Mouse (Mus musculus) MEL (cell line): ENCODE results near the gene Zfp652. TPM values are rescaled to one million over a fixed set of nuclear protein-coding genes. Genes with fewer than 3 reads are reported as not detected.

Experiments
- DNase-seq: peaks from one replicate; pipeline ENCODE4 v3.0.0; 2011; ENCODE audit warnings: low read depth, low spot score
- H3K27ac ChIP-seq: 2 replicates; pipeline ENCODE4 v1.5.1; 2012; ENCODE audit warnings: low read depth, mild to moderate bottlenecking, control low read depth, low read length, moderate library complexity; ENCODE audit not compliant: control insufficient read depth
- H3K27me3 ChIP-seq, 2 experiments: fragments of 150-350 bp in 1 of 2; sonication (generic) in 1 of 2; 2 replicates each; pipeline ENCODE4 v1.6.1; 2012; ENCODE audit warnings: low read length in 2 of 2, mild to moderate bottlenecking in 2 of 2, improper control_type of control experiment in 1 of 2, moderate library complexity in 1 of 2; ENCODE audit not compliant: insufficient read depth in 2 of 2, control insufficient read depth in 1 of 2
- H3K36me3 ChIP-seq, 2 experiments: 2 replicates each; pipeline ENCODE4 v1.6.1; 2012 to 2014; ENCODE audit warnings: low read length in 2 of 2, improper control_type of control experiment in 1 of 2, inconsistent platforms in 1 of 2, mild to moderate bottlenecking in 1 of 2; ENCODE audit not compliant: insufficient read depth in 2 of 2, control insufficient read depth in 1 of 2
- H3K4me1 ChIP-seq, 2 experiments: fragments of 150-350 bp in 1 of 2; sonication (generic) in 1 of 2; 2 replicates each; pipeline ENCODE4 v1.6.1; 2012; ENCODE audit warnings: low read length in 2 of 2, improper control_type of control experiment in 1 of 2, mild to moderate bottlenecking in 1 of 2; ENCODE audit not compliant: insufficient read depth in 2 of 2, control insufficient read depth in 1 of 2
- H3K4me3 ChIP-seq, 2 experiments: fragments of 150-350 bp in 1 of 2; sonication (generic) in 1 of 2; 2 replicates each; pipeline ENCODE4 v1.5.1; 2012; ENCODE audit warnings: low read depth in 2 of 2, low read length in 2 of 2, mild to moderate bottlenecking in 2 of 2, moderate library complexity in 2 of 2, control low read depth in 1 of 2, improper control_type of control experiment in 1 of 2; ENCODE audit not compliant: control insufficient read depth in 1 of 2, insufficient read depth in 1 of 2
- H3K79me2 ChIP-seq: 2 replicates; pipeline ENCODE4 v1.6.1; 2012; ENCODE audit warnings: mild to moderate bottlenecking, low read length, moderate library complexity; ENCODE audit not compliant: control insufficient read depth, poor library complexity, insufficient read depth
- H3K9ac ChIP-seq: 2 replicates; pipeline ENCODE4 v1.6.1; 2012; ENCODE audit warnings: low read depth, mild to moderate bottlenecking, control low read depth, low read length, moderate library complexity; ENCODE audit not compliant: control insufficient read depth, poor library complexity, severe bottlenecking
- H3K9me3 ChIP-seq: fragments of 150-350 bp; sonication (generic); replicated peaks from 2 replicates; pipeline ENCODE4 v1.6.1; 2012; ENCODE audit warnings: mild to moderate bottlenecking, low read length, improper control_type of control experiment, moderate library complexity; ENCODE audit not compliant: insufficient read depth
- BHLHE40 ChIP-seq: IDR thresholded peaks from 2 replicates; pipeline ENCODE4 v1.6.1; 2012; ENCODE audit warnings: low read depth, mild to moderate bottlenecking, inconsistent platforms, low read length, improper control_type of control experiment, borderline replicate concordance
- CHD1 ChIP-seq: IDR thresholded peaks from 2 replicates; pipeline ENCODE4 v1.6.1; 2012; ENCODE audit warnings: low read depth, mild to moderate bottlenecking, inconsistent platforms, low read length, improper control_type of control experiment
- CTCF ChIP-seq, 3 experiments: IDR thresholded peaks in 2 of 3; conservative IDR thresholded peaks in 1 of 3; 2 replicates each; pipeline ENCODE4 v1.5.1; 2011 to 2012; ENCODE audit warnings: low read length in 3 of 3, low read depth in 2 of 3, mild to moderate bottlenecking in 2 of 3, improper control_type of control experiment in 1 of 3, inconsistent platforms in 1 of 3, mixed read lengths in 1 of 3, moderate library complexity in 1 of 3; ENCODE audit not compliant: control insufficient read depth in 1 of 3, insufficient read depth in 1 of 3, poor library complexity in 1 of 3, severe bottlenecking in 1 of 3
- E2F4 ChIP-seq: IDR thresholded peaks from 2 replicates; pipeline ENCODE4 v1.6.1; 2011; ENCODE audit warnings: low read depth, low read length, improper control_type of control experiment, borderline replicate concordance
- ELF1 ChIP-seq: IDR thresholded peaks from 2 replicates; pipeline ENCODE4 v1.6.1; 2014; ENCODE audit warnings: low read depth, mild to moderate bottlenecking, inconsistent platforms, low read length, improper control_type of control experiment, moderate library complexity
- EP300 ChIP-seq, 2 experiments: IDR thresholded peaks; 2 replicates each; pipeline ENCODE4 v1.6.1; 2011; ENCODE audit warnings: improper control_type of control experiment in 2 of 2, low read length in 2 of 2, low read depth in 1 of 2, mild to moderate bottlenecking in 1 of 2
- ETS1 ChIP-seq: IDR thresholded peaks from 2 replicates; pipeline ENCODE4 v1.6.1; 2012; ENCODE audit warnings: low read depth, mild to moderate bottlenecking, inconsistent platforms, low read length, improper control_type of control experiment, moderate library complexity
- GABPA ChIP-seq: IDR thresholded peaks from 2 replicates; pipeline ENCODE4 v1.6.1; 2012; ENCODE audit warnings: low read depth, mild to moderate bottlenecking, inconsistent platforms, low read length, improper control_type of control experiment, moderate library complexity
- HCFC1 ChIP-seq: IDR thresholded peaks from 2 replicates; pipeline ENCODE4 v1.6.1; 2012; ENCODE audit warnings: low read depth, mild to moderate bottlenecking, inconsistent platforms, low read length, improper control_type of control experiment, moderate library complexity
- JUND ChIP-seq: IDR thresholded peaks from 2 replicates; pipeline ENCODE4 v1.6.1; 2011; ENCODE audit warnings: low read depth, mild to moderate bottlenecking, improper control_type of control experiment, low read length
- MAX ChIP-seq: IDR thresholded peaks from 2 replicates; pipeline ENCODE4 v1.6.1; 2011; ENCODE audit warnings: low read length, improper control_type of control experiment
- MAZ ChIP-seq: IDR thresholded peaks from 2 replicates; pipeline ENCODE4 v1.6.1; 2012; ENCODE audit warnings: low read depth, mild to moderate bottlenecking, inconsistent platforms, low read length, improper control_type of control experiment
- MEF2A ChIP-seq: IDR thresholded peaks from 2 replicates; pipeline ENCODE4 v1.6.1; 2014; ENCODE audit warnings: low read depth, mild to moderate bottlenecking, inconsistent platforms, low read length, improper control_type of control experiment; ENCODE audit not compliant: poor library complexity, insufficient replicate concordance, severe bottlenecking; ENCODE audit errors: extremely low read depth
- MXI1 ChIP-seq: IDR thresholded peaks from 2 replicates; pipeline ENCODE4 v1.6.1; 2011; ENCODE audit warnings: mild to moderate bottlenecking, low read depth, low read length, improper control_type of control experiment
- MYC ChIP-seq: IDR thresholded peaks from 2 replicates; pipeline ENCODE4 v1.6.1; 2011; ENCODE audit warnings: low read depth, mild to moderate bottlenecking, low read length, improper control_type of control experiment, moderate library complexity
- NELFE ChIP-seq: IDR thresholded peaks from 2 replicates; pipeline ENCODE4 v1.6.1; 2011; ENCODE audit warnings: low read depth, low read length, improper control_type of control experiment
- NRF1 ChIP-seq: IDR thresholded peaks from 2 replicates; pipeline ENCODE4 v1.6.1; 2014; ENCODE audit warnings: low read depth, mild to moderate bottlenecking, inconsistent platforms, low read length, improper control_type of control experiment, moderate library complexity; ENCODE audit not compliant: poor library complexity, insufficient read depth, severe bottlenecking
- POLR2A ChIP-seq, 2 experiments: IDR thresholded peaks; 2 replicates each; pipeline ENCODE4 v1.6.1; 2011 to 2012; ENCODE audit warnings: low read length in 2 of 2, mild to moderate bottlenecking in 2 of 2, control low read depth in 1 of 2, improper control_type of control experiment in 1 of 2, low read depth in 1 of 2, moderate library complexity in 1 of 2; ENCODE audit not compliant: control insufficient read depth in 1 of 2, insufficient read depth in 1 of 2, poor library complexity in 1 of 2
- POLR2AphosphoS2 ChIP-seq: IDR thresholded peaks from 2 replicates; pipeline ENCODE4 v1.6.1; 2011; ENCODE audit warnings: low read length, improper control_type of control experiment
- POLR2AphosphoS5 ChIP-seq: IDR thresholded peaks from 2 replicates; pipeline ENCODE4 v1.6.1; 2012; ENCODE audit warnings: low read depth, borderline replicate concordance, mild to moderate bottlenecking, inconsistent platforms, low read length, moderate library complexity, mixed read lengths
- RAD21 ChIP-seq: IDR thresholded peaks from 2 replicates; pipeline ENCODE4 v1.6.1; 2011; ENCODE audit warnings: mild to moderate bottlenecking, low read depth, low read length, improper control_type of control experiment
- RCOR1 ChIP-seq: IDR thresholded peaks from 2 replicates; pipeline ENCODE4 v1.6.1; 2012; ENCODE audit warnings: low read depth, mild to moderate bottlenecking, inconsistent platforms, low read length, improper control_type of control experiment
- SIN3A ChIP-seq: IDR thresholded peaks from 2 replicates; pipeline ENCODE4 v1.6.1; 2012; ENCODE audit warnings: low read length, improper control_type of control experiment, inconsistent platforms
- SMC3 ChIP-seq: IDR thresholded peaks from 2 replicates; pipeline ENCODE4 v1.6.1; 2011; ENCODE audit warnings: low read depth, low read length, improper control_type of control experiment
- TAL1 ChIP-seq: IDR thresholded peaks from 2 replicates; pipeline ENCODE4 v1.6.1; 2012; ENCODE audit warnings: mild to moderate bottlenecking, inconsistent platforms, low read length, moderate library complexity, mixed read lengths
- TBP ChIP-seq: IDR thresholded peaks from 2 replicates; pipeline ENCODE4 v1.8.0; 2011; ENCODE audit warnings: low read depth, low read length, improper control_type of control experiment
- UBTF ChIP-seq: IDR thresholded peaks from 2 replicates; pipeline ENCODE4 v1.6.1; 2012; ENCODE audit warnings: low read depth, mild to moderate bottlenecking, inconsistent platforms, low read length, improper control_type of control experiment, moderate library complexity, borderline replicate concordance; ENCODE audit not compliant: insufficient read depth
- USF2 ChIP-seq, 2 experiments: IDR thresholded peaks; 2 replicates each; pipeline ENCODE4 v1.6.1; 2011 to 2012; ENCODE audit warnings: improper control_type of control experiment in 2 of 2, low read length in 2 of 2, borderline replicate concordance in 1 of 2, inconsistent platforms in 1 of 2, low read depth in 1 of 2, mild to moderate bottlenecking in 1 of 2; ENCODE audit not compliant: insufficient read depth in 1 of 2
- ZC3H11A ChIP-seq: IDR thresholded peaks from 2 replicates; pipeline ENCODE4 v1.6.1; 2012; ENCODE audit warnings: low read depth, mild to moderate bottlenecking, inconsistent platforms, low read length, improper control_type of control experiment
- ZKSCAN1 ChIP-seq: IDR thresholded peaks from 2 replicates; pipeline ENCODE4 v1.6.1; 2012; ENCODE audit warnings: low read depth, mild to moderate bottlenecking, inconsistent platforms, low read length, improper control_type of control experiment, moderate library complexity
- ZMIZ1 ChIP-seq: IDR thresholded peaks from 2 replicates; pipeline ENCODE4 v1.6.1; 2012; ENCODE audit warnings: low read depth, mild to moderate bottlenecking, inconsistent platforms, low read length, improper control_type of control experiment, moderate library complexity
- ZNF384 ChIP-seq: IDR thresholded peaks from 2 replicates; pipeline ENCODE4 v1.6.1; 2012; ENCODE audit warnings: low read depth, mild to moderate bottlenecking, inconsistent platforms, low read length, improper control_type of control experiment
- polyA plus RNA-seq, 2 experiments: library from polyadenylated mRNA; stranded (reverse) in 1 of 2; unstranded in 1 of 2; fragments of >175 nt in 1 of 2; fragments of >200 nt in 1 of 2; gene quantifications; 2 replicates each; pipeline versions ENCODE4 v1.2.1 to v1.2.4; 2012; ENCODE audit warnings: low replicate concordance in 2 of 2, low read depth in 1 of 2; ENCODE audit not compliant: insufficient read length in 2 of 2, insufficient read depth in 1 of 2, missing spikeins in 1 of 2
- total RNA-seq: library from RNA; depleted of rRNA; stranded (reverse); fragments of 300-350 nt; gene quantifications from 2 replicates; pipeline ENCODE4 v1.2.3, GENCODE M21; 2012

Gene Zfp652
- total and polyA plus RNA-seq, 3 experiments: 19.3 to 38.5 (median 31.8) TPM

GRCm38 (mm10) chr11:95687084-95687656, 25.3 kb upstream of the Zfp652 start (continued):
- TF ChIP-seq POLR2AphosphoS5: no peak
- peak; percentile 65 for TF ChIP-seq RAD21
- peak in 1 of 2 experiments; percentile 50; a peak in 2 of 4 replicates for TF ChIP-seq POLR2A (IDR thresholded peaks at IDR 0.05; ENCODE audit: control insufficient read depth in 1 of 2, insufficient read depth in 1 of 2, low read depth in 1 of 2, low read length in 2 of 2, poor library complexity in 1 of 2)
- no peak for TF ChIP-seq POLR2AphosphoS2
- TF ChIP-seq MYC: peak; percentile 91
- no peak for TF ChIP-seq MAZ
- 0 out of 2 replicates have a peak, but pooled peaks have one; percentile 21 for TF ChIP-seq ZNF384
- TF ChIP-seq ZC3H11A: peak; percentile 81
- TF ChIP-seq ELF1: no peak
- peak in 1 of 2 experiments; percentile 40; a peak in 1 of 4 replicates for TF ChIP-seq EP300 (IDR thresholded peaks at IDR 0.05; ENCODE audit: low read depth in 1 of 2, low read length in 2 of 2)
- TF ChIP-seq CHD1: no peak; the same call in 1 of the 2 replicates
- TF ChIP-seq E2F4: no peak
- TF ChIP-seq, all 39 proteins: peak for 15

DNA sequence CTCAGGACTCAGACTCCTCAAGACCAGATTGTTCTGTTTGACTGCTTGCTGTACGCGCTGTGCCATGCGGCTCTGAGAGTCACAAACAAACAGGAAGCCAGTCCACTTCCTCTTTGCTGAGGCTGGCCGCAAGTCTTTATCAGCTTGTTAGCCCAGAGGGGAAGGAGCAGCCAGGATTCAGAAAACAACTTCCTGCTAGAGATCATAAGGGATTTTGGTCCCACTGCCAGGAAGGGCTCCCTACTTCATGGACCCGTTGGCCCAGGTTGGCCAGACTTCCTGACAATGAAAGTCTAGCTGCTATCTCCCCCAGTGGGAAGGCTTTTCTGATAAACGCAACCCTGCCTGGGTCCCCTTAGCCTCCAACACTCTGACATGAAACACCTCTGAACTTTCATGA, 24.0 kb upstream of the Zfp652 start:
- Histone ChIP-seq H3K27me3 (no peaks in the 10 kb centered on the region), H3K9ac (peak overlapping the region; percentile 76), H3K27ac (peak overlapping the region; percentile 93), H3K9me3 (no peaks in the 10 kb centered on the region), H3K4me1 (peaks cover 12 to 52% of the 10 kb centered on the region in 2 experiments), H3K36me3 (peaks cover 0 to 23% of the 10 kb centered on the region in 2 experiments; a peak in 2 of 4 replicates), H3K4me3 (peak overlapping the region; percentile 51 to 57), H3K79me2 (no peaks in the 10 kb centered on the region; the same call in 1 of the 2 replicates)
- peak; percentile 98 for DNase-seq
- TF ChIP-seq BHLHE40 (no peak; the same call in 1 of the 2 replicates), NELFE (peak; percentile 63), POLR2AphosphoS2 (peak; percentile 90), ZNF384 (no peak), ZKSCAN1 (no peak), E2F4 (no peak), SMC3 (no peak), EP300 (IDR thresholded peaks at IDR 0.05; ENCODE audit: low read depth in 1 of 2, low read length in 2 of 2) (peak; percentile 89 to 91), GABPA (no peak), SIN3A (peak; percentile 95), ZC3H11A (no peak), MEF2A (no peak), RCOR1 (peak; percentile 97), ETS1 (peak; percentile 94), MXI1 (peak; percentile 91), TAL1 (peak; percentile 33), ELF1 (peak; percentile 87), USF2 (IDR thresholded peaks at IDR 0.05; ENCODE audit: borderline replicate concordance in 1 of 2, insufficient read depth in 1 of 2, low read depth in 1 of 2, low read length in 2 of 2) (no peak), CHD1 (0 out of 2 replicates have a peak, but pooled peaks have one; percentile 46), CTCF (IDR thresholded peaks at IDR 0.05 in 2 of 3, conservative IDR thresholded peaks at IDR 0.05 in 1 of 3; ENCODE audit: control insufficient read depth in 1 of 3, insufficient read depth in 1 of 3, low read depth in 2 of 3, low read length in 3 of 3, poor library complexity in 1 of 3, severe bottlenecking in 1 of 3) (no peak), JUND (no peak), HCFC1 (peak; percentile 67; the same call in 1 of the 2 replicates), MAX (peak; percentile 96), NRF1 (no peak), POLR2AphosphoS5 (no peak), TBP (peak; percentile 81), MAZ (peak; percentile 59; the same call in 1 of the 2 replicates), ZMIZ1 (peak; percentile 56), UBTF (no peak)
